ENCODE assay signal across 27 mouse cellular contexts in genomic region chr19:45152183-45152650, GRCm38 (mm10). TPM values are rescaled to one million over a fixed set of nuclear protein-coding genes. Genes with fewer than 3 reads are reported as not detected.
DNase-seq lines count a peak whose midpoint lies in the region; ATAC-seq and TF ChIP-seq lines count a peak whose summit lies in the region.
"Had no signal": no experiment of that assay in that cellular context is flagged by ENCODE, and none has a peak within 500 bp of the region (broad histone marks: within the 10 kb centered on the region; RNA-seq: fewer than 3 reads in every experiment).

No protein-coding gene starts in this region.

- intact Hi-C loops in left cerebral cortex, postnatal 10 days (cut with DNase I) = loop anchor here (5.0 to 10.0 kb wide), 3 partner anchors 80 to 1537 kb away; partner anchors contain the start of genes Nkx2-3 and Pax2

- H3K27ac ChIP-seq in hindbrain, embryonic 10.5 days = no peak overlapping the region
- H3K27ac ChIP-seq in hindbrain, embryonic 16.5 days (ENCODE audit: low read depth, low read length) = no peak overlapping the region
- H3K27ac ChIP-seq in embryonic facial prominence, embryonic 10.5 days (replicated peaks) = no peak overlapping the region
- no peak overlapping the region for H3K27ac ChIP-seq in hindbrain, embryonic 14.5 days
- H3K27ac ChIP-seq in cerebellum, adult 2 months (ENCODE audit: insufficient read depth, low read length) = no peak overlapping the region
- H3K27ac ChIP-seq: forebrain, embryonic 13.5 days; intestine, embryonic 15.5 days; limb, embryonic 13.5 days; liver, embryonic 13.5 days had no signal

- TF ChIP-seq CTCF in cerebellum, adult 2 months (IDR thresholded peaks at IDR 0.05; ENCODE audit: borderline replicate concordance, insufficient read depth, low read depth, low read length) = no peak

- peak; percentile 52 for DNase-seq in hindbrain, embryonic 10.5 days (ENCODE audit: low spot score)
- DNase-seq in 3134 (ENCODE audit: extremely low read depth, insufficient read length, low spot score) = peak; percentile 32
- peak; percentile 50 for DNase-seq in embryonic facial prominence, embryonic 10.5 days (ENCODE audit: low spot score)
- DNase-seq in hindbrain, embryonic 14.5 days (ENCODE audit: low spot score) = no peak
- DNase-seq in left cerebral cortex, postnatal 10 days (ENCODE audit: extremely low spot score in 1 of 2, low spot score in 2 of 2) = no peak
- no peak for DNase-seq in cerebellum, adult 2 months
- DNase-seq in frontal cortex, postnatal 14 days (ENCODE audit: low spot score in 2 of 2) = no peak
- DNase-seq: adrenal gland, postnatal 14 days; gastrocnemius, postnatal 25 days; kidney, adult 9 months; kidney, postnatal 36 days; layer of hippocampus, adult 9-11 months; liver, embryonic 13.5 days; lung, embryonic 14.5 days; lung, postnatal 36 days; thymus, adult 18-20 months; thymus, postnatal 4 days had no signal

- H3K9ac ChIP-seq in hindbrain, embryonic 16.5 days (ENCODE audit: low read depth, low read length) = no peak overlapping the region
- no peak overlapping the region for H3K9ac ChIP-seq in hindbrain, embryonic 14.5 days
- H3K9ac ChIP-seq: forebrain, embryonic 13.5 days; intestine, embryonic 15.5 days; limb, embryonic 13.5 days; liver, embryonic 13.5 days; lung, embryonic 14.5 days had no signal

- no peak overlapping the region for H3K4me2 ChIP-seq in hindbrain, embryonic 16.5 days (ENCODE audit: low read length)
- no peak overlapping the region for H3K4me2 ChIP-seq in hindbrain, embryonic 14.5 days (replicated peaks)
- H3K4me2 ChIP-seq: forebrain, embryonic 13.5 days; intestine, embryonic 15.5 days; liver, embryonic 13.5 days; lung, embryonic 14.5 days had no signal

- ATAC-seq in hindbrain, embryonic 16.5 days = no peak
- ATAC-seq in hindbrain, embryonic 14.5 days (ENCODE audit: low FRiP score) = no peak
- ATAC-seq: forebrain, embryonic 13.5 days; intestine, embryonic 15.5 days had no signal

- peaks cover 99% of the 10 kb centered on the region for H3K27me3 ChIP-seq in hindbrain, embryonic 10.5 days (ENCODE audit: insufficient read depth, poor library complexity, severe bottlenecking)
- peaks cover 78% of the 10 kb centered on the region for H3K27me3 ChIP-seq in hindbrain, embryonic 16.5 days (replicated peaks; ENCODE audit: control insufficient read depth, insufficient read depth, low read length)
- H3K27me3 ChIP-seq in embryonic facial prominence, embryonic 10.5 days (replicated peaks; ENCODE audit: low read depth, poor library complexity, severe bottlenecking) = peaks cover 100% of the 10 kb centered on the region
- H3K27me3 ChIP-seq in hindbrain, embryonic 14.5 days (ENCODE audit: control insufficient read depth, insufficient read depth, low read length) = peaks cover 99% of the 10 kb centered on the region
- peaks cover 7% of the 10 kb centered on the region; the same call in 1 of the 2 replicates for H3K27me3 ChIP-seq in cerebellum, adult 2 months (ENCODE audit: control insufficient read depth, insufficient read depth, low read length)

- H3K4me3 ChIP-seq in hindbrain, embryonic 10.5 days = peak overlapping the region; percentile 32
- no peak overlapping the region for H3K4me3 ChIP-seq in hindbrain, embryonic 16.5 days (ENCODE audit: low read length)
- peak overlapping the region; percentile 53 for H3K4me3 ChIP-seq in embryonic facial prominence, embryonic 10.5 days
- H3K4me3 ChIP-seq in hindbrain, embryonic 14.5 days (replicated peaks; ENCODE audit: low read length) = 0 out of 2 replicates have a peak overlapping the region, but pooled peaks have one; percentile 8
- H3K4me3 ChIP-seq in cerebellum, adult 2 months (replicated peaks; ENCODE audit: insufficient read depth, low read depth, low read length) = no peak overlapping the region
- H3K4me3 ChIP-seq: erythroblast, embryonic 14.5 days; forebrain, embryonic 13.5 days; intestine, embryonic 15.5 days; liver, embryonic 13.5 days had no signal

- H3K4me1 ChIP-seq in hindbrain, embryonic 10.5 days (replicated peaks) = peaks cover 41% of the 10 kb centered on the region
- H3K4me1 ChIP-seq in hindbrain, embryonic 16.5 days (ENCODE audit: control insufficient read depth, insufficient read depth, low read depth, low read length) = peaks cover 7% of the 10 kb centered on the region
- H3K4me1 ChIP-seq in embryonic facial prominence, embryonic 10.5 days = peaks cover 39% of the 10 kb centered on the region
- peaks cover 4% of the 10 kb centered on the region; the same call in 1 of the 2 replicates for H3K4me1 ChIP-seq in hindbrain, embryonic 14.5 days (replicated peaks; ENCODE audit: control insufficient read depth, insufficient read depth, low read length)
- H3K4me1 ChIP-seq in cerebellum, adult 2 months (ENCODE audit: control insufficient read depth, insufficient read depth, low read length) = no peaks in the 10 kb centered on the region

- TF ChIP-seq POLR2A in cerebellum, adult 2 months (IDR thresholded peaks at IDR 0.05; ENCODE audit: borderline replicate concordance, insufficient read depth, low read length) = no peak

- H3K9me3 ChIP-seq in hindbrain, embryonic 10.5 days = peaks cover 10% of the 10 kb centered on the region; the same call in 1 of the 2 replicates
- H3K9me3 ChIP-seq in hindbrain, embryonic 16.5 days (ENCODE audit: control insufficient read depth, low read length) = peaks cover 7% of the 10 kb centered on the region; the same call in 1 of the 2 replicates
- H3K9me3 ChIP-seq in embryonic facial prominence, embryonic 10.5 days = peaks cover 3% of the 10 kb centered on the region; the same call in 1 of the 2 replicates
- H3K9me3 ChIP-seq in hindbrain, embryonic 14.5 days (ENCODE audit: control insufficient read depth, low read length) = peaks cover 7% of the 10 kb centered on the region
- H3K9me3 ChIP-seq: forebrain, embryonic 13.5 days; intestine, embryonic 15.5 days; liver, embryonic 13.5 days had no signal

- H3K36me3 ChIP-seq in hindbrain, embryonic 10.5 days = no peaks in the 10 kb centered on the region
- no peaks in the 10 kb centered on the region for H3K36me3 ChIP-seq in hindbrain, embryonic 16.5 days (ENCODE audit: control insufficient read depth, insufficient read depth, low read length)
- H3K36me3 ChIP-seq in embryonic facial prominence, embryonic 10.5 days (replicated peaks) = no peaks in the 10 kb centered on the region
- H3K36me3 ChIP-seq in hindbrain, embryonic 14.5 days (replicated peaks; ENCODE audit: control insufficient read depth, insufficient read depth) = no peaks in the 10 kb centered on the region
- H3K36me3 ChIP-seq: intestine, embryonic 15.5 days; limb, embryonic 13.5 days; liver, embryonic 13.5 days had no signal

- 2% methylated on average over 8 of the region's 8 CpGs for WGBS in hindbrain, embryonic 10.5 days
- WGBS in hindbrain, embryonic 16.5 days = 6% methylated on average over 8 of the region's 8 CpGs
- WGBS in embryonic facial prominence, embryonic 10.5 days = 2% methylated on average over 8 of the region's 8 CpGs
- 2% methylated on average over 8 of the region's 8 CpGs for WGBS in hindbrain, embryonic 14.5 days
- WGBS in cerebellum, adult 2 months = 10% methylated on average over 8 of the region's 8 CpGs

RNA-seq across cellular contexts. Expression of gene Tlx1, which starts 1.7 kb away (rescaled TPM):
- 1.5 and 7.4 TPM in 2 replicates for polyA plus RNA-seq in hindbrain, embryonic 10.5 days (2016; fragmentation: Nextera tagmentation; extraction: Ambion mirVana)
- 1.2 and 1.3 TPM in 2 replicates for polyA plus RNA-seq in hindbrain, embryonic 16.5 days (2015; fragmentation: Nextera tagmentation; extraction: Ambion mirVana)
- polyA plus RNA-seq in embryonic facial prominence, embryonic 10.5 days (2016; fragmentation: Nextera tagmentation; extraction: Ambion mirVana) = 3.1 and 3.3 TPM in 2 replicates
- polyA plus RNA-seq in hindbrain, embryonic 14.5 days (2014; fragmentation: Nextera tagmentation; extraction: Ambion mirVana) = 1.7 and 3.4 TPM in 2 replicates
- not detected for total RNA-seq in left cerebral cortex, postnatal 10 days (2021)
- polyA plus RNA-seq in cerebellum, adult 2 months (2012; rRNA removed) = 0.21 and 1.4 TPM in 2 replicates
- total RNA-seq: gastrocnemius, postnatal 25 days; heart, postnatal 25 days; left cerebral cortex, adult 8-10 months; megakaryocyte-erythroid progenitor cell, adult 5-6 weeks; neutrophil, adult 5-6 weeks had no signal
- polyA plus RNA-seq: erythroblast, embryonic 14.5 days; frontal cortex, adult 2 months; liver, embryonic 13.5 days; lung, embryonic 14.5 days had no signal

Comparison
In these comparisons a context has a peak if more than half of its experiments do, and no peak if none do; other contexts are left out.
1. DNase-seq: peak in hindbrain, embryonic 10.5 days (single experiment), 3134 (single experiment) and embryonic facial prominence, embryonic 10.5 days (single experiment); none in hindbrain, embryonic 14.5 days (single experiment), left cerebral cortex, postnatal 10 days (0 of 2), cerebellum, adult 2 months (0 of 2) and frontal cortex, postnatal 14 days (0 of 2).
2. H3K4me3 ChIP-seq: peak in hindbrain, embryonic 10.5 days (single experiment), embryonic facial prominence, embryonic 10.5 days (single experiment) and hindbrain, embryonic 14.5 days (single experiment); none in hindbrain, embryonic 16.5 days (single experiment) and cerebellum, adult 2 months (single experiment).